Mouse (Mus musculus): Measurements from ENCODE around the gene Daam2.

Gene Daam2

DNA sequence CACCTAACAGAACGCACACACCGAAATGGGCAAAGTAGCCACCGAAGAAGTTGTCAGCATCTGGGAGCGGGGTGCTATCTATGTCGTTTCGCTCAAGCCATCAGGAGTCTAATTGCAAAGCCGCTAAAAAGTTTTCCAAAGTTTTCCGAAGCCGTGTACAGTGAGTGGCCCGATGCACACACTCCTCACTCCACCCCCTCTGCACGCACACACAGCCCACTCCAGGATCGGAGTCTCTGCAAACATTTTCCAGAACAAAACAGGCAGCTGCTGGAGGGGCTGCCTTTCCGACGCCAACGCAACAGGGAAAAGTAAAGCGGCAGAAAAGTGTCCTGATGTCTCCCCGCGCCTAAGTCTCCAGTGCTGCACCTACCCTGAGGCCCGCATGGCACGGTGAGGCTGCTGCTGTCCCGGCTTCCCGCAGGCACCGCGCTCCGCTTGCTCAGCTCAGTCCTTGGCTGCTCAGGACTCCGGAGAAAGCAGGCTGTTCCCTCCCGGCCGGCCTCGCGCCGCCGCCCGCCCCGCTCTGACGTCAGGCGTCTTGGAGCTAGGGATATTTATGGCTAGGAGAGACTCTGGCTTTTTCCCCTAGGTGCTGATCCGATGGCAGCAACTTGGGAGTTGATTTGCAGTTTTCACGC is at the start of gene Daam2:
TSS of gene Daam2 (minus strand) at position 514 of the 641 bp plus-strand sequence.
- peak; percentile 40 to 66 for DNase-seq (ENCODE audit: low spot score in 2 of 2)

GRCm38 (mm10) chr17:49610296-49610695 is 46.2 kb upstream of the Daam2 start:
- DNase-seq (ENCODE audit: low spot score in 2 of 2), result no peak

GRCm38 (mm10) chr17:49607351-49608027 is 43.3 kb upstream of the Daam2 start:
- no peak for DNase-seq (ENCODE audit: low spot score in 2 of 2)

DNA sequence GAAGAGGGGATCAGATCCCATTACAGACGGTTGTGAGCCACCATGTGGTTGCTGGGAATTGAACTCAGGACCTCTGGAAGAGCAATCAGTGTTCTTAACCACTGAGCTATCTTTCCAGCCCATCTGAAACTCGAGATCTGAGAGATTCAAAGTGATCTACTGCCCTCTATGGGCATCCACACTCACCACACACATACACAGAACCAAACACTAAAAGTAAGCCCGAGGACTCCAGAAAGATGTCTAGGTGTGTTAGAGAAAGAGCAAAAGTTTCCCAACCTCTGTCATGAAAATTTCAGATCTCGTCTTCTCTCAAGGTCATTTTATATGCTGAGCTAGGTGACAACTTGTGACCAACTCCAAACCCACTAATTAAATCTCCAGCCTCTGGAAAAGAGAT is 41.3 kb upstream of the Daam2 start:
- no peak for DNase-seq (ENCODE audit: low spot score in 2 of 2)

GRCm38 (mm10) chr17:49590051-49590450 is 25.9 kb upstream of the Daam2 start:
- no peak for DNase-seq (ENCODE audit: low spot score in 2 of 2)

DNA sequence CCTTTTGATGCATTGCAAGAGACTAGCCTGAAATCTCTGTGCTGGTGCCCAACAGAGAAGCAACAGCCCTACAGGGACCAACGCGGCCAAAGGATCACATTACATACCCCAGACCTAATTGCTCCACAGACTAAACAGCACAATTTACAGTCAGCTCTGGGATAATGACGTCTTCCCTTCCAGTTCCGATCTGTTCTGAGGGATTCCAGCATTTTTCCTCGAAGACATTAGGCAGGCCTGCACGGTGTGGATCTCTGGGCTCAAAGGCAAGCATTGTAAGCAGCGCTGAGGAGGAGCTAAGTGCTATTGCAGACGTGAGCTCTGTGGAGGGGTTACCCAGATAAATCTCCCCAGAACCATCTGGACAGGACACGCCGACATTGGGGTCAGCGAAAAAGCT is 18.3 kb upstream of the Daam2 start:
- DNase-seq (ENCODE audit: low spot score in 2 of 2), result no peak

- no peak for DNase-seq (ENCODE audit: low spot score in 2 of 2)
Measured at GRCm38 (mm10) chr17:49577321-49577720, 13.2 kb upstream of the Daam2 start.

GRCm38 (mm10) chr17:49568717-49569116 is 4.6 kb upstream of the Daam2 start:
- no peak for DNase-seq (ENCODE audit: low spot score in 2 of 2)

DNA sequence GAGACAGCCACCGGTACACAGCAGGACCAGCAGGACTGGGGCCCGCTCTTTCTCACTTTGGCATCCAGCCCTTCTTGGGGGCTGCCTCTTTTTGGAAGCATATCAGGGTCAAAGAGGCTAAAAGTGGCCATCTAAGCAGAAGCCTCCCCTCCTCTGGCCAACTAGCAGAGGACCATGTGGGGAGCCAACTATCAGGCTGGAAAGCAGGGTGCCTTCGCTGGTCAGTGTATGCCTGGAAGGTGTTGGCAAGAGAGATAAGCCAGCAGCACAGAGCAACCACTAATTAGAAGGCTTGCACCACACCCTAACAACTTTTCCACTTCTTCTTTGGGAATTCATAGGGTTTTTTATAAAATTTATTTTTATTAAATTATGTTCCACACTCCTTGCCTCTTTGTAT is 346 bp upstream of the Daam2 start:
- no peak for DNase-seq (ENCODE audit: low spot score in 2 of 2)

DNA sequence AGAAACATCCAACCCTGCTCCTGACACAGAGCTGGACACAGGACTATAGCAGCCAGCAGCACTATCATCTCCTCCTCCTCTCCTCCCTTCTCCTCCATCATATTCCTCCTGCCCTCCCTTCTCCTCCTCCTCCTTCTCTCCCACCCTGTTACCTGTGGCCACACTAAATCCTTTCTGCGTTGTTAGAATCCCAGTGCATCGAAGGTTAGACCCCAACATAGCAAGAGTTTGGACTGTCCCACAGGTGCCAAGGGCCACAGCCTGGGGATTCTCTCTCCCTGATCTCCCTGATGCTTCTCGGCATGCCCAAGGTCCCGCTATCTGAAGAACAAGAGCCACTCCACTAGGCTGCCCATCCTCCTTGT is 745 bp downstream of the Daam2 start:
- DNase-seq (ENCODE audit: low spot score in 2 of 2), result no peak

GRCm38 (mm10) chr17:49562701-49563415 is 1.3 kb downstream of the Daam2 start:
- no peak for DNase-seq (ENCODE audit: low spot score in 2 of 2)

GRCm38 (mm10) chr17:49561985-49562384 is 2.2 kb downstream of the Daam2 start:
- DNase-seq (ENCODE audit: low spot score in 2 of 2), result no peak

DNA sequence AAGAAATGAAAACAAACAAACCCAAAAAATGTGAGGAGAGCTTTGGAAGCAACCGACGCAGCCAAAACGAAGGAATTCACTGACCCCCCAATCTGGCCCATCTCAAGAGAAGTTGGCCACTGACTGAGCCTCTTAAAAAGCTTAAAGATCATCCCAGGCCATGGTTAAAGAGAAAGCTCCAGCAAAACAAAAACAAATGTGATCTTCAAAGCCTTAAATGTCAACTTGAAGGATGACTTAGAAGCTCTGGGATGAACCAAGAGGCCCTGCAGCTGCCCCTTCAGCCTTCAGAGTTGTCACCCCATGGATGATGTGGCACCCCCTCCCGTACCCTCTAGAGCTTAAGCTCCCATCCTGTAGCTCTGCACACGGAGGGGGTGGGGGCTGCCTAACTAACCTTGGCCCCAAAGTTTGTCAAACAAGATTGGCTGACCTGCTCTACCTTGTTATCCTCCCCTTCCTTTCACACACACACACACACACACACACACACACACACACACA is 4.3 kb downstream of the Daam2 start:
- DNase-seq (ENCODE audit: low spot score in 2 of 2), result no peak

GRCm38 (mm10) chr17:49556169-49556568 is 8.0 kb downstream of the Daam2 start:
- no peak for DNase-seq (ENCODE audit: low spot score in 2 of 2)

DNA sequence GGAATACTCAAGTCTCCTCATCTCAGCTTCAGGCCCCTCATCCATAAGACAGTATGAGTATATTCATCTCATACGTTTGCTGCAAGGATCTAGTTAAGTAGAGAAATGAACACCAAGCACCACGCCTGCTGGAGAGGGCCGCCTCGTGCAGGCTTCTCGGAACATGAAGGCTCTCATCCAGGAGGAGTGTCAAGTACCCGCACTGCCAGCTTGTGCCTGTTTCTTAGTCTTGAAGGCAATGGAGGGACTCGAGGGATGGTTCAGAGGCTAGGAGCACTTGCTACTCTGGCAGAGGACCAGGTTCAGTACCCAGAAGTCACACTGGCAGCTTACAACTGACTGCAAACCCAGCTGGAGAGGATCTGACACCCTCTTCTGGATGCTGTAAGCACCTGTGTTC is 12.2 kb downstream of the Daam2 start:
- no peak for DNase-seq (ENCODE audit: low spot score in 2 of 2)

GRCm38 (mm10) chr17:49551465-49551864 is 12.7 kb downstream of the Daam2 start:
- no peak for DNase-seq (ENCODE audit: low spot score in 2 of 2)

- no peak for DNase-seq (ENCODE audit: low spot score in 2 of 2)
Measured at GRCm38 (mm10) chr17:49545997-49546396, 18.1 kb downstream of the Daam2 start.

- no peak for DNase-seq (ENCODE audit: low spot score in 2 of 2)
Measured at GRCm38 (mm10) chr17:49545424-49545823, 18.7 kb downstream of the Daam2 start.

GRCm38 (mm10) chr17:49544561-49544960 is 19.6 kb downstream of the Daam2 start:
- no peak for DNase-seq (ENCODE audit: low spot score in 2 of 2)

DNA sequence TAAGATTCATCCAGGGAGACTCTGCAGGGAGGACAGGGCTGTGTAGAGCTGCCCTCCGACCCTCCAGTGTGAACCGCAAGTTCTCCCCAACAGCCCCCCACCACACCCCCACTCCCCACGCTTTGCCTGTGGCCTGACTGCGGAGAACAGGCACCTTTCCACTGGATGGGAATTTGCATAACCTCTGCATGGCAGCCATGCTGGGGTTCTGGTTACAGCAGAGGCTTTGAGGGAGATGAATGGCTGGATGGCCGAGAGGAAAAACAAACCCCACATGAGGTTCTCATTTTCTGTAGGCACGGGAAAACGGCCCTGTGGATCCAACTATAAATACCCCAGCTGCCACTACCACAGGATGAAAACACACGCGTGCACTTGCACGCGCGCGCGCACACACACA is 23.4 kb downstream of the Daam2 start:
- no peak for DNase-seq (ENCODE audit: low spot score in 2 of 2)

GRCm38 (mm10) chr17:49539204-49539603 is 24.9 kb downstream of the Daam2 start:
- DNase-seq (ENCODE audit: low spot score in 2 of 2), result no peak

DNA sequence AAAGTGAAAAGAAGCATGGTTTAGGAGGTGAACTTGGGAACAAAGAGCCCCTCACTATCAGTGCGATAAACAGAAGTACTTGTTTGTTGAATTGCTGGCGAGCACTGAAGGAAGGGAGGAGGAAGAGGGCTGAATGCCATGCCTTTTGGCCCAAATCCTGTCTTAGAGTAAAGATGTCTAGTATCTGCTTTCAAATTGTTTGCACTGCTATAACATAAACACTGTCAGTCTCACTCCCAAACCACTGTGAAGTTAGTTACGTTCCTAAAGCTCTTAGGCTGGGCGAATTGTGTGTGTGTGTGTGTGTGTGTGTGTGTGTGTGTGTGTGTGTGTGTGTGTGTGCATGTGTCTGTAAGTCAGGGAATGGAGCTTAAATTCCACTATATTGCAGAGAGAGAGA is 28.6 kb downstream of the Daam2 start:
- DNase-seq (ENCODE audit: low spot score in 2 of 2), result no peak

DNA sequence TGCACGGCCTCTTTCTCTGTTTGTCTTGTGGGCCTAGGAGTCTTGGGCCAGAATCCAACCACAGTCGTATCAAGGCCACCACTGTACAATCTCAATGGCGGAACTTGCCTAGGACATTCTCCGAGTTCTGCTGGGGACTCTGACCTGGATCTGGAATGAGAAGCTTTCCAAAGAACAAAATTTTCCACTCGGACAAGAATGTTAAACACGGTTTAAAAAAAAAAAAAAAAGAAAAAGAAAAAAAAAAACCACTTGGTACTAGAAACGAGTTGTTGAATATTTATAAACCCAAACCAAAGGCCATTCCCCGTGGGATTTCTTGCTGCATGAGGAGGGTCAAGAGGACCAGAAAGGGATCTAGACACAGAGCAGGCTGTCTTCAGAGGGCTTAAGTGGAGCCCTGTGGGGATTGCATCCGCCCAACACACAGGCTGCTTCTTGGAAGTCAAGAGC is 29.9 kb downstream of the Daam2 start:
- no peak for DNase-seq (ENCODE audit: low spot score in 2 of 2)

All from frontal cortex, postnatal 25 days (tissue).